Mouse (Mus musculus): ENCODE measurements at regions not wholly inside any gene's neighbourhood (a gene's known extent, or its start where the extent isn't known, plus 50 kb on each side); places are given as distances from the start of the nearest gene placed in this dataset.

DNA sequence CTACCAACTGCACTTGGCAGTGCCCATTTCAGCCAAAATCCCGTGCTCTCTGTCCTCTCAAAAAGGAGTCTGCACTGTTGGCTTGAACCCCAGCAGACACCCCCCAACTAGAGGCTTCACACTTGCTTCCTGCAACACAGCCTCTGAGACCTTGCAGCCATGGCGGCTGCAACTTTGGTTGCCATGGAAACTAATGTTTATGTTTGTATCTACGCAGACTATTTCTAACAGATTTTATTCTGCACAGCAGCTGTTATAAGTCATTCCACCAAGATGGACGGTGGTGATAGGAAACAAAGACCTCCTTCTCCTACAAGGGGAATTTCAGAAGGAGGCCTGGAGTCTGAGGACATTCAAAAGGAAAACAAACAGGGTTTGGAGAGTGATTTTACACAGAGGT, 338.3 kb upstream of the Kazn start:
- H3K9ac ChIP-seq (ENCODE audit: insufficient read depth, low read depth) = no peak overlapping the region
- dilution Hi-C loops (cut with MboI; ENCODE audit: extremely low pct_ligation_motif_present, extremely low pct_unique_long_range_greater_than_20kb, low sequenced_read_pairs) (no loop called here), in situ Hi-C loops (cut with MboI; ENCODE audit: low pct_ligation_motif_present, low pct_unique_long_range_greater_than_20kb, low sequenced_read_pairs) (no loop called here)
- no peaks in the 10 kb centered on the region for H3K79me2 ChIP-seq (replicated peaks; ENCODE audit: control insufficient read depth, extremely low read depth, insufficient read depth, poor library complexity, severe bottlenecking)
- no peak for DNase-seq (ENCODE audit: extremely low read depth)
- H3K4me3 ChIP-seq (replicated peaks in 1 of 3; ENCODE audit: low read depth in 2 of 3, low read length in 2 of 3, poor library complexity in 1 of 3) = no peak overlapping the region
- H3K27ac ChIP-seq (ENCODE audit: insufficient read depth, low read depth) = no peak overlapping the region
- TF ChIP-seq MAZ (IDR thresholded peaks at IDR 0.05; ENCODE audit: low read depth, low read length) (no peak), KAT2A (IDR thresholded peaks at IDR 0.05; ENCODE audit: insufficient replicate concordance, low read length) (no peak), CTCF (conservative IDR thresholded peaks at IDR 0.05 in 1 of 2, IDR thresholded peaks at IDR 0.05 in 1 of 2; ENCODE audit: low read depth in 2 of 2, low read length in 2 of 2) (no peak), USF1 (IDR thresholded peaks at IDR 0.05; ENCODE audit: low read depth, low read length) (no peak), CHD2 (IDR thresholded peaks at IDR 0.05; ENCODE audit: low read length) (no peak), ZMIZ1 (IDR thresholded peaks at IDR 0.05; ENCODE audit: low read depth, low read length) (no peak), POLR2A (IDR thresholded peaks at IDR 0.05; ENCODE audit: low read depth, low read length) (no peak), POLR2AphosphoS2 (IDR thresholded peaks at IDR 0.05; ENCODE audit: low read depth, low read length) (no peak), IRF4 (IDR thresholded peaks at IDR 0.05; ENCODE audit: low read depth, low read length) (no peak), ZNF384 (IDR thresholded peaks at IDR 0.05; ENCODE audit: low read depth, low read length) (no peak), TBP (conservative IDR thresholded peaks at IDR 0.05; ENCODE audit: low read depth, low read length) (no peak), ZKSCAN1 (IDR thresholded peaks at IDR 0.05; ENCODE audit: borderline replicate concordance, low read depth, low read length) (no peak), NRF1 (IDR thresholded peaks at IDR 0.05; ENCODE audit: low read depth, low read length) (no peak), E2F4 (IDR thresholded peaks at IDR 0.05; ENCODE audit: insufficient replicate concordance, low read depth, low read length) (no peak), RAD21 (IDR thresholded peaks at IDR 0.05; ENCODE audit: low read depth, low read length) (no peak), UBTF (IDR thresholded peaks at IDR 0.05; ENCODE audit: low read depth, low read length) (no peak), GABPA (IDR thresholded peaks at IDR 0.05; ENCODE audit: insufficient replicate concordance, low read depth, low read length) (no peak), MAFK (IDR thresholded peaks at IDR 0.05; ENCODE audit: insufficient replicate concordance, low read length) (no peak)
- no peaks in the 10 kb centered on the region for H3K36me3 ChIP-seq (replicated peaks in 1 of 2; ENCODE audit: control insufficient read depth in 1 of 2, insufficient read depth in 1 of 2, low read length in 1 of 2)
- H3K9me3 ChIP-seq (replicated peaks; ENCODE audit: low read length) = peaks cover 84% of the 10 kb centered on the region
- no peak overlapping the region for H3K4me2 ChIP-seq (ENCODE audit: insufficient read depth, low read depth, poor library complexity, severe bottlenecking)
- no peaks in the 10 kb centered on the region for H3K27me3 ChIP-seq (replicated peaks)
- no peaks in the 10 kb centered on the region for H3K4me1 ChIP-seq (ENCODE audit: control insufficient read depth in 1 of 2, insufficient read depth in 2 of 2)

DNA sequence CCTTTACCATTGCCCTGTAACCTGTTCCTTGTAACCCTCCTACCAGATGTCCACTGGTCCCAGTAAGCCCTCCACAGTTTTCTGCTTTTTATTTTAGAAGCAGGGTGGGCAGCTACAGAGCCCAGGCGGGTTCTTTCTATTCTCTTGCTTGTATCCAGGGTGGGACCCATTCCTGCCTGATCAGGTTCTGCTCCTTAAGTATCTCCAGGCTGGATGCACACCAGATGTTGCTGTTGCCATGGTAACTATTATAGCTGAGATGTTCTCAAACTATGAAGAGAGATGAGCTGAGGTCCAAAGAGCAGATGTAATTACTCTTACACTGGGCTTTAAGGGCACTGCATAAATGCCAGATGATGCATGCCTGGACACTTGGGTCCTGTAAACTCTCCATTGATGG, 335.3 kb upstream of the Kazn start:
- TF ChIP-seq UBTF (IDR thresholded peaks at IDR 0.05; ENCODE audit: low read depth, low read length) (no peak), E2F4 (IDR thresholded peaks at IDR 0.05; ENCODE audit: insufficient replicate concordance, low read depth, low read length) (no peak), MAX (IDR thresholded peaks at IDR 0.05; ENCODE audit: low read length) (no peak), IRF4 (IDR thresholded peaks at IDR 0.05; ENCODE audit: low read depth, low read length) (no peak), MXI1 (IDR thresholded peaks at IDR 0.05; ENCODE audit: low read depth, low read length) (no peak), TCF12 (IDR thresholded peaks at IDR 0.05; ENCODE audit: low read depth, low read length) (no peak), RAD21 (IDR thresholded peaks at IDR 0.05; ENCODE audit: low read depth, low read length) (no peak), ZNF384 (IDR thresholded peaks at IDR 0.05; ENCODE audit: low read depth, low read length) (no peak), ZKSCAN1 (IDR thresholded peaks at IDR 0.05; ENCODE audit: borderline replicate concordance, low read depth, low read length) (no peak), CTCF (conservative IDR thresholded peaks at IDR 0.05 in 1 of 2, IDR thresholded peaks at IDR 0.05 in 1 of 2; ENCODE audit: low read depth in 2 of 2, low read length in 2 of 2) (no peak), PAX5 (IDR thresholded peaks at IDR 0.05; ENCODE audit: low read length) (no peak)
- Histone ChIP-seq H3K4me2 (ENCODE audit: insufficient read depth, low read depth, poor library complexity, severe bottlenecking) (no peak overlapping the region), H3K9ac (ENCODE audit: insufficient read depth, low read depth) (no peak overlapping the region), H3K9me3 (replicated peaks; ENCODE audit: low read length) (peaks cover 80% of the 10 kb centered on the region), H3K27ac (ENCODE audit: insufficient read depth, low read depth) (no peak overlapping the region), H3K36me3 (replicated peaks in 1 of 2; ENCODE audit: control insufficient read depth in 1 of 2, insufficient read depth in 1 of 2, low read length in 1 of 2) (no peaks in the 10 kb centered on the region), H3K4me1 (ENCODE audit: control insufficient read depth in 1 of 2, insufficient read depth in 2 of 2) (no peaks in the 10 kb centered on the region), H3K79me2 (replicated peaks; ENCODE audit: control insufficient read depth, extremely low read depth, insufficient read depth, poor library complexity, severe bottlenecking) (no peaks in the 10 kb centered on the region), H3K4me3 (replicated peaks in 1 of 3; ENCODE audit: low read depth in 2 of 3, low read length in 2 of 3, poor library complexity in 1 of 3) (no peak overlapping the region), H3K27me3 (replicated peaks) (no peaks in the 10 kb centered on the region)
- dilution Hi-C loops (cut with MboI; ENCODE audit: extremely low pct_ligation_motif_present, extremely low pct_unique_long_range_greater_than_20kb, low sequenced_read_pairs) (no loop called here), in situ Hi-C loops (cut with MboI; ENCODE audit: low pct_ligation_motif_present, low pct_unique_long_range_greater_than_20kb, low sequenced_read_pairs) (no loop called here)
- no peak for DNase-seq (ENCODE audit: extremely low read depth)

Measured in CH12.LX (cell line).